Mouse (Mus musculus): ENCODE measurements around the gene Nav2.

- no peak for TF ChIP-seq GATA1 (IDR thresholded peaks at IDR 0.05; ENCODE audit: borderline replicate concordance, low read length)
- no peak for TF ChIP-seq FLI1 (IDR thresholded peaks at IDR 0.05; ENCODE audit: low read length)
These were observed 572.4 kb downstream of the Nav2 start for GRCm38 (mm10) chr7:49480962-49481361.
